ENCODE assay signal across 21 mouse cellular contexts in the genomic region with DNA sequence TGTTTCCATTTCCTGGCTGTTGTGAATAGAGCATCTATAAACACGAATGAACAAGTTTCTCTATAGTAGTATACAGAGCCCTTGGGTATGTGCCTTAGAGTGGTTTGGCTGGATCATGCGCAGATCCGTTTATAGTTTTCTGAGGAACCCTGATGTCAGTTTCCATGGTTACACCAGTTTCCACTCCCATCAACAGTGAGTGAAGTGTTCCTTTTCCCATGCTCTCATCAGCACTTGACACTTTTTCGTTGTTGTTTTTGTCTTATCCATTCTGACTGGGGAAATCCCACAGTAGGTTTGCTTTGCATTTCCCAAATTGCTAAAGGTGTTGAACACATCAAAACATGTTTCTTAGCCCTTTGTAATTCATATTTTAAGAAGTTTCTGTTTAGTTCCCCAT. TPM values are rescaled to one million over a fixed set of nuclear protein-coding genes. Genes with fewer than 3 reads are reported as not detected.
DNase-seq lines count a peak whose midpoint lies in the region; ATAC-seq and TF ChIP-seq lines count a peak whose summit lies in the region.
"Had no signal": no experiment of that assay in that cellular context is flagged by ENCODE, and none has a peak within 500 bp of the region (broad histone marks: within the 10 kb centered on the region; RNA-seq: fewer than 3 reads in every experiment).

No protein-coding gene starts in this region.

- TF ChIP-seq RAD21 in CH12.LX (IDR thresholded peaks at IDR 0.05; ENCODE audit: low read depth, low read length), result no peak

- H3K4me1 ChIP-seq in forebrain, postnatal 0 days (ENCODE audit: insufficient read depth), result no peaks in the 10 kb centered on the region
- H3K4me1 ChIP-seq in forebrain, embryonic 13.5 days, result no peaks in the 10 kb centered on the region
- peaks cover 6 to 7% of the 10 kb centered on the region in 2 experiments; a peak in 3 of 4 replicates for H3K4me1 ChIP-seq in CH12.LX (ENCODE audit: control insufficient read depth in 1 of 2, insufficient read depth in 2 of 2)
- H3K4me1 ChIP-seq: embryonic facial prominence, embryonic 12.5 days; heart, embryonic 12.5 days; hindbrain, embryonic 10.5 days; intestine, embryonic 15.5 days had no signal

- no peak overlapping the region for H3K4me2 ChIP-seq in forebrain, postnatal 0 days (ENCODE audit: low read depth)
- no peak overlapping the region for H3K4me2 ChIP-seq in forebrain, embryonic 13.5 days
- H3K4me2 ChIP-seq in CH12.LX (ENCODE audit: insufficient read depth, low read depth, poor library complexity, severe bottlenecking), result no peak overlapping the region
- H3K4me2 ChIP-seq: embryonic facial prominence, embryonic 12.5 days; heart, embryonic 12.5 days; hindbrain, embryonic 14.5 days; intestine, embryonic 15.5 days had no signal

- H3K36me3 ChIP-seq in forebrain, postnatal 0 days (ENCODE audit: insufficient read depth), result no peaks in the 10 kb centered on the region
- no peaks in the 10 kb centered on the region for H3K36me3 ChIP-seq in forebrain, embryonic 13.5 days (ENCODE audit: poor library complexity, severe bottlenecking)
- no peaks in the 10 kb centered on the region for H3K36me3 ChIP-seq in CH12.LX (replicated peaks in 1 of 2; ENCODE audit: control insufficient read depth in 1 of 2, insufficient read depth in 1 of 2, low read length in 1 of 2)
- H3K36me3 ChIP-seq: embryonic facial prominence, embryonic 12.5 days; heart, embryonic 12.5 days; hindbrain, embryonic 10.5 days; intestine, embryonic 15.5 days had no signal

- in situ Hi-C loops in CH12.LX (cut with MboI; ENCODE audit: low pct_ligation_motif_present, low pct_unique_long_range_greater_than_20kb, low sequenced_read_pairs), result no loop called here

- 0 out of 2 replicates have a peak, but pooled peaks have one; percentile 37 for TF ChIP-seq EP300 in CH12.LX (IDR thresholded peaks at IDR 0.05; ENCODE audit: low read length)

- TF ChIP-seq POLR2A in CH12.LX (IDR thresholded peaks at IDR 0.05; ENCODE audit: low read depth, low read length), result no peak

- 52% methylated on average over 4 of the region's 4 CpGs for WGBS in forebrain, postnatal 0 days
- 77% methylated on average over 4 of the region's 4 CpGs for WGBS in forebrain, embryonic 13.5 days

- peak; percentile 81 for ATAC-seq in forebrain, postnatal 0 days
- ATAC-seq in forebrain, embryonic 13.5 days, result no peak
- ATAC-seq: intestine, embryonic 15.5 days; Patski had no signal

- no peaks in the 10 kb centered on the region for H3K9me3 ChIP-seq in forebrain, postnatal 0 days (ENCODE audit: low read length)
- H3K9me3 ChIP-seq in forebrain, embryonic 13.5 days (replicated peaks), result no peaks in the 10 kb centered on the region
- no peaks in the 10 kb centered on the region for H3K9me3 ChIP-seq in CH12.LX (replicated peaks; ENCODE audit: low read length)
- H3K9me3 ChIP-seq: embryonic facial prominence, embryonic 12.5 days; heart, embryonic 12.5 days; hindbrain, embryonic 10.5 days; intestine, embryonic 15.5 days had no signal

- no peaks in the 10 kb centered on the region for H3K79me2 ChIP-seq in CH12.LX (replicated peaks; ENCODE audit: control insufficient read depth, extremely low read depth, insufficient read depth, poor library complexity, severe bottlenecking)

- H3K27me3 ChIP-seq in forebrain, postnatal 0 days (ENCODE audit: insufficient read depth, low read length), result no peaks in the 10 kb centered on the region
- no peaks in the 10 kb centered on the region for H3K27me3 ChIP-seq in forebrain, embryonic 13.5 days
- no peaks in the 10 kb centered on the region for H3K27me3 ChIP-seq in CH12.LX (replicated peaks)
- H3K27me3 ChIP-seq: embryonic facial prominence, embryonic 12.5 days; heart, embryonic 12.5 days; intestine, embryonic 15.5 days; Patski had no signal

- peak; percentile 40 for DNase-seq in forebrain, postnatal 0 days
- DNase-seq in CD4-positive helper T cell, adult 2 months (ENCODE audit: low read depth, low spot score), result peak; percentile 85
- peak; percentile 54 for DNase-seq in CH12.LX (ENCODE audit: extremely low read depth)
- DNase-seq in induced T-regulatory cell, adult 2 months (ENCODE audit: low read depth), result peak; percentile 75
- no peak for DNase-seq in cerebellum, postnatal 25 days
- no peak for DNase-seq in frontal cortex, postnatal 36 days (ENCODE audit: low spot score in 2 of 2)
- no peak for DNase-seq in frontal cortex, postnatal 10 days (ENCODE audit: low spot score in 2 of 2)
- DNase-seq: adrenal gland, adult 2 months; adrenal gland, postnatal 25 days; cerebellum, adult 11 months; cerebellum, adult 8-10 months; cerebellum, postnatal 14 days; gastrocnemius, postnatal 25 days; kidney, adult 2 months had no signal

- no peak overlapping the region for H3K9ac ChIP-seq in forebrain, postnatal 0 days
- no peak overlapping the region for H3K9ac ChIP-seq in forebrain, embryonic 13.5 days
- H3K9ac ChIP-seq in CH12.LX (ENCODE audit: insufficient read depth, low read depth), result no peak overlapping the region
- H3K9ac ChIP-seq: embryonic facial prominence, embryonic 12.5 days; heart, embryonic 12.5 days; hindbrain, embryonic 14.5 days; intestine, embryonic 15.5 days had no signal

- dilution Hi-C loops in CH12.LX (cut with MboI; ENCODE audit: extremely low pct_ligation_motif_present, extremely low pct_unique_long_range_greater_than_20kb, low sequenced_read_pairs), result no loop called here

- no peak overlapping the region for H3K4me3 ChIP-seq in forebrain, postnatal 0 days (ENCODE audit: low read depth, low read length)
- no peak overlapping the region for H3K4me3 ChIP-seq in forebrain, embryonic 13.5 days
- H3K4me3 ChIP-seq in CH12.LX (replicated peaks in 1 of 3; ENCODE audit: low read depth in 2 of 3, low read length in 2 of 3, poor library complexity in 1 of 3), result no peak overlapping the region
- H3K4me3 ChIP-seq: embryonic facial prominence, embryonic 12.5 days; heart, embryonic 12.5 days; hindbrain, embryonic 10.5 days; intestine, embryonic 15.5 days had no signal

- no peak overlapping the region for H3K27ac ChIP-seq in forebrain, postnatal 0 days (ENCODE audit: low read depth, low read length)
- H3K27ac ChIP-seq in forebrain, embryonic 13.5 days, result no peak overlapping the region
- no peak overlapping the region for H3K27ac ChIP-seq in CH12.LX (ENCODE audit: insufficient read depth, low read depth)
- H3K27ac ChIP-seq: embryonic facial prominence, embryonic 12.5 days; hindbrain, embryonic 10.5 days; hindbrain, embryonic 14.5 days; intestine, embryonic 15.5 days had no signal

- no peak for TF ChIP-seq CTCF in forebrain, postnatal 0 days (IDR thresholded peaks at IDR 0.05; ENCODE audit: low read depth)
- TF ChIP-seq CTCF in CH12.LX (conservative IDR thresholded peaks at IDR 0.05 in 1 of 2, IDR thresholded peaks at IDR 0.05 in 1 of 2; ENCODE audit: low read depth in 2 of 2, low read length in 2 of 2), result no peak

TF ChIP-seq in CH12.LX, 34 proteins besides CTCF, POLR2A, EP300 and RAD21:
- TF ChIP-seq POLR2AphosphoS2 (IDR thresholded peaks at IDR 0.05; ENCODE audit: low read depth, low read length) (no peak), MEF2A (IDR thresholded peaks at IDR 0.05; ENCODE audit: borderline replicate concordance, low read depth, low read length) (peak; percentile 66; the same call in 1 of the 2 replicates), MAX (IDR thresholded peaks at IDR 0.05; ENCODE audit: low read length) (no peak), USF1 (IDR thresholded peaks at IDR 0.05; ENCODE audit: low read depth, low read length) (no peak), PAX5 (IDR thresholded peaks at IDR 0.05; ENCODE audit: low read length) (no peak), NELFE (IDR thresholded peaks at IDR 0.05; ENCODE audit: low read depth, low read length) (no peak), USF2 (conservative IDR thresholded peaks at IDR 0.05; ENCODE audit: low read depth, low read length) (no peak), HCFC1 (IDR thresholded peaks at IDR 0.05; ENCODE audit: low read depth, low read length) (no peak), NRF1 (IDR thresholded peaks at IDR 0.05; ENCODE audit: low read depth, low read length) (peak; percentile 67), RCOR1 (conservative IDR thresholded peaks at IDR 0.05; ENCODE audit: low read depth, low read length) (no peak), SIN3A (IDR thresholded peaks at IDR 0.05; ENCODE audit: low read length) (no peak), MAZ (IDR thresholded peaks at IDR 0.05; ENCODE audit: low read depth, low read length) (no peak), BHLHE40 (IDR thresholded peaks at IDR 0.05; ENCODE audit: low read depth, low read length) (no peak), TBP (conservative IDR thresholded peaks at IDR 0.05; ENCODE audit: low read depth, low read length) (no peak), MXI1 (IDR thresholded peaks at IDR 0.05; ENCODE audit: low read depth, low read length) (no peak)
TF ChIP-seq in CH12.LX: peak in this region for 2.

RNA-seq across cellular contexts. Expression of gene Shld1, which starts 16.4 kb away (rescaled TPM):
- total RNA-seq in forebrain, postnatal 0 days (2014; rRNA removed), result 17.3 and 20.4 TPM in 2 replicates
- polyA plus RNA-seq in forebrain, postnatal 0 days (2015; fragmentation: Nextera tagmentation; extraction: Ambion mirVana), result 20.6 and 22.8 TPM in 2 replicates
- 21.7 and 23.6 TPM in 2 replicates for polyA plus RNA-seq in forebrain, embryonic 13.5 days (2015; fragmentation: Nextera tagmentation; extraction: Ambion mirVana)
- total RNA-seq in CH12.LX (2012; rRNA removed) (8.6 and 9.3 TPM in 2 replicates), CH12.LX (2014; rRNA removed) (11.6 and 12.6 TPM in 2 replicates)
- polyA plus RNA-seq in CH12.LX (2012; ENCODE audit: insufficient read length, low read depth), result 5.7 and 7.0 TPM in 2 replicates

Comparison
In these comparisons a context has a peak if more than half of its experiments do, and no peak if none do; other contexts are left out.
1. DNase-seq: peak in forebrain, postnatal 0 days (single experiment), CD4-positive helper T cell, adult 2 months (single experiment), CH12.LX (single experiment) and induced T-regulatory cell, adult 2 months (single experiment); none in cerebellum, postnatal 25 days (0 of 2), frontal cortex, postnatal 36 days (0 of 2) and frontal cortex, postnatal 10 days (0 of 2).